Mouse (Mus musculus) T-cell, adult 2 months (primary cell): ENCODE results near the gene St8sia1.
A peak's percentile ranks its signal among the peaks of the same experiment; 100 is the strongest.

Experiments
- DNase-seq: peaks from one replicate; pipeline ENCODE4 v3.0.0; 2022; ENCODE audit warnings: low spot score

The St8sia1 gene

DNA sequence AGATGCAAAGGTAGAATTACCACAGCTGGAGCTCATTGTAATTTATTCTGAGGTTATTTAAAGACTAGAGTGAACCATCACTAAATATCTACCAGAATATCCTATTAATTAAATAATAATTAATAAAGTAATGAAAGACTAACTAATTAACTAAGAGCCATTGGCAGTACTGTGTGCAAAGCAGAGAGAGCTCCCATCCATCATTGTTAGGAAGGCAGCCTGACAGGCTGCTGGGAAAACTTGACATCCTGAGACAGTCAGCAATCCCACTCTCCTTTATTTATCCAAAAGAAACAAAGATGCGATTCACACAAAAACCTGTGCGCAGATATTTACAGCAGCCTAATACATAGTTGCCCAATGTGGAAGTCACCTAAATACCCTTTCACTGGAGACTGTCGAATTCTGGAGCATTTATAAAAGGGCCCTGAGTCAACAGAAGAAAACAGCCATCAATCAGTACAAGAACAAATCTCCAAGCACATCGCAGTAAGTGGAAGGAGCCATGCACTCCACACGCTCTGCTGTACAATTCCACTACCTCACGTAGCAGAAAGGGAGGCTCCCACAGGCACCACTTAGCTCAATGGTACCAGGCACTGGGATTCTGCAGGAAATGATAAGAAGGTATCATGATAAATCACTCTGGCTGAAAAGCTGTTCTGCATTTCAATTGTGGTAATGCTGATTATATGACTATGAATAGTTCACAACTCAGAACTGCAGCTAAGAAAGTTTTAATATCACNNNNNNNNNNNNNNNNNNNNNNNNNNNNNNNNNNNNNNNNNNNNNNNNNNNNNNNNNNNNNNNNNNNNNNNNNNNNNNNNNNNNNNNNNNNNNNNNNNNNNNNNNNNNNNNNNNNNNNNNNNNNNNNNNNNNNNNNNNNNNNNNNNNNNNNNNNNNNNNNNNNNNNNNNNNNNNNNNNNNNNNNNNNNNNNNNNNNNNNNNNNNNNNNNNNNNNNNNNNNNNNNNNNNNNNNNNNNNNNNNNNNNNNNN is 15.7 kb upstream of the St8sia1 start:
- DNase-seq: no peak

DNA sequence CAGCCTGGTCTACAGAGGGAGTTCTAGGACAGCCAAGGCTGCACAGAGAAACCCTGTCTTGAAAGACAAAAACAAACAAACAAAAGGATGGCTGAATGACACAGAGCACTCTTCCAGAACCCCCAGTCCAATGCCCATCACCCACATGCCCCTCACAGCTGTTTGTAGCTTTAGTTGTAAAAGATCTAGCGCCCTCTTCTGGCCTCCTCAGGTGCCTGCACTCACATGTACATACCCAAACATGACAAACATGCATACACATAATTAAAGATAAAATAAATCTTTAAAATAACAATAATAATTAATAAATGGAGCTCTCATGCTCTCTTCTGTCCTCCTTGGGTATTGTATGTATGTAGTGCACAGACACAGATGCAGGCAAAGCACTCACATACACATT is 13.0 kb upstream of the St8sia1 start:
- DNase-seq: no peak

DNA sequence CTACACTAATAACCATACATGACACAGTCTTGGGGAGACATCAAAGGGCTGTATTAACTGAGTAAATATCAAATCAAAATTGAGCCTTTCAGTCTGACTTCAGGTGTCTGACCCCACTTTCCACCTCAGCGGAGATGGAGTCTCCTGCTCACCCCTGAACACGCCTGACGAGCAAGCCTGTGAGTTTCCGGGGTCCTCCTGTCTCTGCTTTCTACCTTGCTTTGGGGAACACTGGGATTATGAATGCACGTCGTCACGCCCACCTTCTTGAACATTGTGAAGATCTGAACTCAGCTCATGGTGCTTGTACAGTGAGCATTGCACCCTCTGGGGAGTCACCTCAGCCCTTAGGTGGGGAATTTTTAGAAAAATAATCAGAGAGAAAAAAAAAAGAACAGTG is 9.0 kb upstream of the St8sia1 start:
- no peak for DNase-seq

DNA sequence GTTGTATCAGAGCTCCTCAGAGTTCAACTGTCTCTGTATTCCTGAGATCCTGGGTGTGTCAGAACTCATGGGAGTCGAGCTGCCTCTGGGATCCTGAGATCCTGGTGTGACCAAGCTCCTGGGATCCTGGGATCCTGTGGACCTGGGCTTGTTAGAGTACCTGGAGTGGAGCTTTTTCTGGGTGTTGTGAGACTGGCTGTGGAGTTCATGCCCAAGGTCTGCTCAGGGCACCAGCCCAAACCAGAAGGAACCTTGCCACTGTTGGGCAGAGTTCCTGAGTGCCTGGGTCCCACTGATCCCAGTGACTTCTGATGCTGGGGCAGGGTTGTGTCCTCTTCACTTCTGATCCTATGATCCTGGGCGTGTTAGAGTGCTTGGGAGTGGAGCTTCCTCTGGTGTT is 8.0 kb upstream of the St8sia1 start:
- DNase-seq: no peak

DNA sequence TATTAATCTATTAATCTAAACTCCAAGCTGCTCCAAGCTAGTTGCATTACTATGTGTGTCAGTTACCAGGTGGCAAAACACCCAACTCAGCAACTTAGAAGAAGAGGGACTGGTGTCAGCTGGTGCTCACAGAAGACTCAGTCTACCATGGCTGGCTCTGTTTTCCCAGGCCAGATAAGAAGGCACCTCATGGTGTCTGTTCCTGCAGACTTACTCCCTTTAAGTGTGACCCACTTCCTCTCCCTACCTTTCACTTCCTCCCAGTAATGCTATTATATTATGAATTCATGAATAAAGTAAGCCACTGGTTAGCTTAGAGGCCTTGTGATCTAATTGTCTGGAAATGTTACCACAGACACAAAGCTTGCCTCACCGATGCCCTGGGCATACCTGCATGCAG is 3.2 kb upstream of the St8sia1 start:
- DNase-seq: no peak

DNA sequence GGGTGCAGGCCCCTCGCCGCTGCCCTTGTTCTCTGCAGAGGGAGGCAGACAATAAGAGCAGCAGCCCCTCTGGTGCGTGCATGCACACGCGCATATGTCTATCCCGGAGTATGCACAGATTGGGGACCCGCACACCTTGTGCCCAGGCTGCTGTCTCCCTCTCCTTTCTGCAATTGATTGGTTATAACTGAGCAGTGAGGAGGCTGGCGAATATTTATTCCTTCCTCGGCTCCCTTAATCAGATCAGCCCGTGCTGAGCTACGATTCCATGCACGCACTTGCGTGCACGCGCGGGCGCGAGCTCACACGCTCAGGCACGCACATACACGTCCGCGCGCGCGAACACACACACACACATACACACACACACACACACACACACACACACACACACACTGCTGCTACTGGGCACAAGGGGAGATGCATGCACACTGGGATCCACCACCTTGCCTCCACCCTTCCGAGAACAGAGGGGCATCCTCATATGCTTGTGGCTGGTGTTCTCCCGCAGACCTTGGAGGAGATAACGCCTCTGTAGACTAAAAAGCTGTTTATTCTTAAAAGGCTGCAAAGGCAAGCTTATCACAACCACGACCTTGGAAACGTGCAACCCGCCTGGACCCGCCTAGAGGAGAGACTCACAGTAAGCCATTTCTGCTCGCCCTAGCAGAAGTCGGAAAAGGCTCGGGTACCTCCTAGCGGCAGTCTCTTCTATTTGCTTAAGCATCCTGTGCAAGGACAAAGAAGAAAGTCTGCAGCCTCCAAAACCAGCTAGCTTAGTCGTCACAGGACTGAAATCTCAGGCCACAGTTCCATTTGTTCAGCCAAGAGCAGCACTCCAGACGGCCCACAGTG is 506 bp upstream of the St8sia1 start:
- peak; percentile 90 for DNase-seq

DNA sequence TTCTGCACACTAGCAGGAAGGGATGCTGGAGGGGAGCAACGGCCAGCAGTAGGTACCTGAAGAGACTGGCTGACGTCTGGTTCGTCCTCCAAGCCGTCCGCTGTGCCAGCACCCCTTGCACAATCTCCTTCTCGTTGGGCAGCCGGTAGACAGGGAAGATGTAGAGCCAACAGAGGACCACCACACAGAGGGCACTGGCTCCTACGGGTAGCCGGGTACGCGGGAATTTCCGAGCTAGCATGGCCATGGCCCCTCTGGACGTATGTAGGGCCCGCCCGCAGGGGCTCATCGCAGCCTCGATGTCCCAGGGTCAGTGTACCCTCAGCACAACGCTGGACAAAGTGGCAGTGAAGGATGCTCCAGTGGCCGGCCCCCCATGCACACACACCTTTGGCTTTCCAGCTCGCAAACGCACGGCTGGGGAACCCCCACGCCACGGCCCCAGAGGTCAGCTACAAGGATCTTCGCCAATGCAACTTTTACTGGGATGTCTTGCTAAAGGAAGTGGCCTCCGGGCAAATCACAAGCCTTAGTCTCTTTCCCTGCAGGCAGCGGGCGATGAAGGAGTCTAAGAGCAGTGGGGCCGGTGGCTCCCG is 674 bp downstream of the St8sia1 start:
- DNase-seq: no peak

DNA sequence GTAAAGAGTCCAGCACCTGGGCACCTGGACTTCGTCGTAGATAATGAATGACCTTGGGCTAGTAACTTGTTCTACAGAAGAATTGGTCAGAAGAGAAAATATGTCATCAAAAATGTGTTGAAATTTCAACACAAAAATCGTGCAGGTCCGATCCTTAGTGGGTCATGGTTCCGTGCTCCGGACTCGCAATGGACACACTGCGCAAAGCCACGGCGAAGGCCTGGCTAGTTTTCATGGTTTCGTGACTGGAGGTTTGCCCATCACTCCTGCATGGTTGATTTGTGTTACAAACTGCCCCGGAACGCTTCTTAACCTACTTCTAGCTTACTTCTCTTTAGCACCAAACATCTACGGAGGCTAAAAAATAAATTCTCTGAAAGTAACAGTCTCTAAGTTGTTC is 1.4 kb downstream of the St8sia1 start:
- DNase-seq: no peak

DNA sequence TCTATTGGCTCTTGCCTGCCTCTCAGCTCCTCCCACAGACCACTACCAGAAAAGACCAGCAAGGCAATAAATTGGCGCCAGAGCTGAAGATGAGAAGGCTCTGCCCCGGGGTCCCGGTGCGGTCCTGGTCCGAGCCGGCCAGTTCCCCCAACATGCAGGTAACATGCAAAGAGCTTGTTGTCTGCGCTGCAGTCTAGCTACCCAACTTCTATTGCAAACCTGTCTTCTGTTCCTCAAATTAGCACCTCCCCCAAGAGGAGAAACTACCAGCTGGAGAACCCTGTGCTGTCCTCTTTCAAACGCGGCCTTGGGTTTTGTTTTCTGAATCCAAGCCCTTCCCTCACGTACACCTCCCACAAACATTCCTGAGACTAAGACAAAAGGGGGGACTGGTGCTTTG is 1.8 kb downstream of the St8sia1 start:
- no peak for DNase-seq

DNA sequence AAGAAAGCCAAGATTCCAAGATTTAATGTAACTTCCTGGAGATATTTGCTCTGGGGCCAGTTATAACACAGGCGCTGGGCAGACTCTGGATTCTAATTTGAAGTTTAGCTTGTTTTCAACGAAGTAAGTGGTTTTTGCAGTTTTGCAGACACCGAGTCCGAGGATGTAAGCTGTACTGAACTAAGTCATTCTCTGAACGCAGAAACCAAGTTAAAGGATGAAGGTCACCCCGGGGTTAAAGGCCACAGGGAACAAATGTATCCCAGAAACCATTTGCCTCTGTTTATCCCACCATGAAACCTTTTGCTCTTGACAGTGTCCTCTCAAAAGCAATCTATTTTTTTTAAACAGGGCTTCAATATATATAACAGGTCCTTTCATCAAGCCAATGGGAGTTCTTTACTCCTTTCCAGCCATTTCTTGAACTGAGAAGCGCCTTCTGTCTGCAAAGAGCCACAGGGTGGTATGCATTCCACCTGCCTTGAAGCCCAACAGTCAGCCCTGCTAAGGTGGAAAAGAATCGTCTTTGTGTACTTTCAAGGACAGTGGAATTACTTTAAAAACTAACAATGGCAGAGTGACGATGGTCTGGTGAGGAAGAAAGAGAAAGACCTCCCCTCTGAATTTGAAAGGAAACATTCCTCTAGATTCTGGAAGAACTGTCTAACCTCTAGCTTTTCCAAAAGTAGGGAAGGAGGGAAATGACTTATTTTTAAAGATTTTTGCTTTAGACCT is 2.4 kb downstream of the St8sia1 start:
- no peak for DNase-seq

DNA sequence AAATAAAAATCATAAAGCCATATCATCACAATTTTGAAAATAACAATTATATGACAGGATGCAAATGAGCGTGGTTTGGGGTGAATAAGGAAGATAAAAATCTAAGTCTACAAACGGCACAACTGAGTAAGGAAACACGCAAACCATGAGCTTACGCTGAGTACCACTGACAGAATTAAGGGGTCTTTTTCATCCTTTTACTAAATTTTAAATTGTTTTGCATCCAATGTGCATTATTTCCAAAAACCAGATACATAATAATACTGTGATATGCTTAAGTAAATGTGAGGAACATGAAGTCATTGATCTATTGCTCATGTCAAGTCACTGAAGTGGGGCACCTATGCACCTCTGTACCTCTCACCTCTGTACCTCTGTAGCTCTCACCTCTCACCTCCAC is 7.7 kb downstream of the St8sia1 start:
- no peak for DNase-seq

DNA sequence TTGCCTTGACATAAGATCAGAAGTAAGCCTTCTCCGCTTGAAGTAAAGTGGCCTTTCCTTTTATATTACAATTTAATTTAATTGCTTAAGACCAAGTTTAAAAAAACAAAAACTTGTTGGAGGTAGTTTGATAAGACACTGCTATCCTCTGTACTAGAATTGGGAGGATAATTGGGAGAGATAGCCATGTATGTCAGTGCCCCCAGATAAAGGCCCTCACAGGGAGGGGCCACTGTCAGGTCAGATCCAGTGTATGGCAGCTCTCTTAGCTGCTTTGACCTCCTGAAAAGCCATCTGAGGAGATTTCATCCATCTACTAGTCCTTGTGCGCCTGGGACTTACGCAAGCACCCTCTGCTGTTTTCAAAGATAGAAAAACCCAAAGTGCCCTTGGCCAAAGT is 9.0 kb downstream of the St8sia1 start:
- no peak for DNase-seq

DNA sequence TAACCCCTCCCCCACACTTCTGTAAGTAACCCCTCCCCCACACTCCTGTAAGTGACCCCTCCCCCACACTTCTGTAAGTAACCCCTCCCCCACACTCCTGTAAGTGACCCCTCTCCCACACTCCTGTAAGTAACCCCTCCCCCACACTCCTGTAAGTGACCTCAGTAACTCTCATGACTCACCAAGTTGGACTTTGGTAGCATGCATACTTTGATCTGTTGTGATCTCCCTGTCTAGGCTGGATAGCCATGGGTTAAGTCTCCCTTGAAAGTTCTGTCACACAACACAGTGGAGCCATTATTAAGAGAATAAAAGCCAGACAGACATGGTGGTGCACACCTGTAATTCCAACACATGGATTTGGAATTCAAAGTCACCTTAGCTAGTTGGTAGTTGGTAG is 11.1 kb downstream of the St8sia1 start:
- no peak for DNase-seq

DNA sequence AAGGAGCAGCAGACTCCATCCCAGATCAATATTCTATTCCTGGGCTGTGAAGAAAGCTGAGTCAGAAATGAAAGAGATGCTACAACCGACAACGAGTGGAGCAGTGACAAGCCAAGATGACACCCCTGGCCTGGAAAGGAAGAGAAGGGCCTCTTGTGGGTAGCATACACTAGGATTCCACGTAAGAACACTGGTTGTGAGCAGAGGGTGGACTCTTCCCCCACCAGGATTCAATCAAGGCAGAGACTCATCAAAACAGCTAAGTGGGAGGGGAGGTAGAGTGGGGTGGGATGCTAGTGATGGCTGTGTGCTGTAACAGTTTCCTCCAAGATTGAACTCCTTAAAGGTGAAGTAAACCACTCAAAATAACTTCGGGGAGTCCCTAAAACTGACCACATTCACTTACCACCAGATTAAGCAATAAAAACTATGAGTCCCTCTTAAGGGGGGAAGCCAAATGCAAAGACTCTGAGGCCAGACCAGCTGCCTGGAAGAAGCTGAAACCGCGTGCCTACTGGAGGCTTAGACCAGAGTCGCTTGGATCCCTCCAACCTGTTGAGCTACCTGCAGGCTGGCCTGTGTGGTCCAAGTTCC is 11.8 kb downstream of the St8sia1 start:
- DNase-seq: peak; percentile 42

DNA sequence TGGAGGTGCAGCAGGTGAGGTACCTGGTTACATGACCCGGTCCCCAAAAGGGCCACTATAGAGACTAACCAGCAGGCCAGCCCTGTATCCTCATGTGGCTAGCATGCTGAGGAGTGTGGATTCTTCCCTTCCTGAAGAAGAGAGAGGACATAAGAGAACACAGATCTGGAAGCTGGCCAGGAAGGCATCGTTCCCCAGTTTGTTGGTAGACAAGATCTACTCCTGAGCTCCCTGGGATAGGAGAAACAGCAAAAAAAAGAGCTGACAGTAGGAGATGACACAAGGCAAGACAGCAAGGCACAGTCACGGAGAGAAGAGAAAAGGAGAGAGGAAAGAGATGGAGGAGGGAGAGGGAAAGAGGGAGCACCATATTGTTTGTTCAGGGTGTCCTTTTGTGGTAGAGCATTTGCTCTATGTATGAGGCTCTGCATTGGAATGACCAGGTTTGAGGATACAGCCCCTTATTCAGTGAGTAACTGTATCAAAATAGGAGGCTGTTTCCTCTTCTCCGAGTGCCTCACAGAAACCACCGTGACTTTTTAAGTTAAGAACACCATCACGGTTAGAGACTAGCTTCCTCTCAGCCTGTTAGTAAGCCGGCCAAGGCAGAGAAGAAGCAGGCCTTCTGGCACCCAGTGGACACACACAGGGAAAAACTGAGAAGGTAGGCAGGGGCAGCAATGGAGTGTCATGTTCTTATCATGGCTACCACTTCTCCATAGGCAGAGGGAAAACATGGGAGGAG is 12.5 kb downstream of the St8sia1 start:
- no peak for DNase-seq

DNA sequence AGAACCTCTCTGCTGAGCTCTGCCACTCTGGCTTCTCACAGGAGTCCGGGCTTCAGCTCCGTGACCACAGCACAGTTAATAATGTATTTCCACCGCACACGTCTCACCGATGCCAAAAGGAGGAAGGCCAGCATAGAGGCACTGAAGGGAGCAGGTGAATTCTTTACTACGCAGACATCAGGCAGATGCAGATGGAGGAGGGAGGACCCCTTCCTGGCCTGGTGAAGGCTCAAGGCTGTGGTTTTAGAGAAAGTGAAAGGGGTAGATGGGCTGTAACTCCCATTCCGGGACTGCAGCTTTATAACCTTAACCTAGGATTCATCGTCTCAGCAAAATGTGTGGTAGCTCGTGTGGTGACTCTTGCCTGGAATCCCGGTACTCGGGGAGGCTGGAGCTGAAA is 13.9 kb downstream of the St8sia1 start:
- no peak for DNase-seq

DNA sequence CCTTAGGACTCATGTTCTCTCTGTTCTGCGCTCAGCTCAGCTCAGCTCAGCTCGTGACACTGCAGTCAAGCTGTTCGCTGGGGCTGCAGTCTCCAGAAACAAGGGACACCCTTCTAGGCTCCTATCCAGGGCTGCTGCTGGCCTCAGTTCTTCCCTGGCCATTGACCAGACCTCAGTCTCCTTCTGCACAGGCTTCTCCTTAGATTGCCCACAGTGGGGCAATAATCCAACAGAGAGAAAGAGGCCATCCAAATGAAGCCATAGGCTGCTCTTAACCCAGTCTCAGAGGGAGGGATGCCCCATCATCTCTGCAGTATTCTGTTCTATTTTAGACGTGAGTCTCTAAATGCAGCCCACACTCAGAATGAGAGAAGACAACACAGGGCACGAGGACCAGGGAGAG is 15.3 kb downstream of the St8sia1 start:
- DNase-seq: no peak

DNA sequence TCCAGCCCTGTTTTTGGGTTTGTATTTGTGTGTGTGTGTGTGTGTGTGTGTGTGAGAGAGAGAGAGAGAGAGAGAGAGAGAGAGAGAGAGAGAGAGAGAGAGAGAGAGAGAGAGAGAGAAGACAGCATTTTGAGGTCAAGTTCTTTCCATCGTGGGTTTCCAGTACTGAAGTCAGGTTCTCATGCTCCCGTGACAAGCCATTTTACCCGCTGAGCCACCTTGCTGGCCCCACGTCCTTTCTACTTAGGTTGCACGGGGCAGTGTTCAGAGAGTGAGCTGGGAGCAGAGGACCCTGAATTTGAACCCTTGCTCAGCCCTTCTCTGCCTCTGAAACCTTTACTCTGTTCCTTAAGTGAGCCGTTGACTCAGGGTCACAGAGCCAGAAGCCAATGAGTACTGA is 17.2 kb downstream of the St8sia1 start:
- DNase-seq: no peak

DNA sequence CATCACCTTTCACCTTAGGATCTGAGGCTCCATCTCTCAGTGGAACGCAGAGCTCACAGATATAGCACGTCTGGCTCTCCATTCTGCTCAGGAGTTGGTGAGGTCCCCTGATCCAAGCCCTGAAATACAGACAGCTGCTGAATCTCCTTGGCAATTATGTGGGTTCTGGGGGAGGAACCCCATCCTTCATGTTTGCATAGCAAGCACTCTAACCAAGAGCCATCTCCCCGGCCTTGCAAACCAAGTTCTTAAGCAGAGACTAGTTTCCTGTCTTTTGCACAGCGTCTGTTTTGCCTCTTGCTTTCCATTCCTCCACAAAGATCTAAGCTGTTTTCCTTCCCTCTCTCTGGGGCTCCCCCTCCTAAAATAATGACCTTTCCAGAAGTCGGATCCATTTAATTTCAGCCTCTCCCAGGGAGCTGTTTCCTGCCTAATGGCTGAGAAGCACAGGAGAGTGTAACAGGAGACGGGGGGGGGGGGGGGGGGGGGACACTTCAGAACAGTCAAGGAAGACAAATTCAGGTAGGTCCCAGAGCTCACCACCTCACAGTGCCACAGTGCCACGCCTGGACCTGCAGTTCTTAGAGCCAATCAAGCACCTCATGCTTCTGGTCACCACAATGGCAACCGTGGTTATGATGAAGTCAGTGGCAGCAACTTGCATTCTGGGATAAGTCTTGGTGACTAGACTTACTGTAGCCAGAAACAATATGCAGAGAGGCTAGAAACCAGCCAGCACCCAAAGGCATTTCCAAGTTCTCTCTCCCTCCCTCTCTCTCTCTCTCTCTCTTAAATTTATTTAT is 18.0 kb downstream of the St8sia1 start:
- peak; percentile 68 for DNase-seq

DNA sequence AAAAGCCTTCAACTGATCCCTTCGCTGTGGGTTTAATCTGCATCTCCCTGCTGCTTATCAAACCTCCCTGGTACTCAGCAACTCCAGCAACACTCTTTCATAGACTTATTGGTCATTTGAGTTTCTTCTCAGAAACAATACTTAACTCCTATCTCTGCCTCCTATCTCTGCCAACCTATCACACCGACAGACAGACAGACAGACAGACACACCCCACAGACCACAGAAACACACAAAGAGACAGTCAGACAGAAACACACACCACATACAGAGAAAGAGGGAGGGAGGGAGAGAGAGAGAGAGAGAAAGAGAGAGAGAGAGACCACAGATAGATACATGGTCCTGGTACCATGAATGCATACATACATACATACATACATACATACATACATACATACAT is 18.8 kb downstream of the St8sia1 start:
- no peak for DNase-seq
